Mouse (Mus musculus) kidney, adult 2 months (tissue): ENCODE measurements around the gene Tfip11.

Experiments used
- CTCF ChIP-seq: fragments of 200-500 bp; conservative IDR thresholded peaks from 2 replicates; pipeline ENCODE4 v1.5.1; 2011; ENCODE audit warnings: low read depth, mild to moderate bottlenecking, control low read depth, low read length, moderate library complexity, mixed read lengths; ENCODE audit not compliant: insufficient read depth, insufficient read length
- POLR2A ChIP-seq: fragments of 200-500 bp; IDR thresholded peaks from one replicate; pipeline ENCODE4 v1.6.1; 2011; ENCODE audit warnings: low read depth, low read length, control low read depth

- no peak for TF ChIP-seq POLR2A
- TF ChIP-seq CTCF: no peak
These were observed 23.0 kb downstream of the Tfip11 start for GRCm38 (mm10) chr5:112349169-112349568.
